Mouse (Mus musculus) thymus, postnatal 0 days (tissue): Measurements from ENCODE around the gene Ckb. TPM values are rescaled to one million over a fixed set of nuclear protein-coding genes. Genes with fewer than 3 reads are reported as not detected.
"Not testable (repeated sequence)": the region's sequence is repeated elsewhere in the genome, so short reads cannot be mapped to it uniquely, and the experiment has no call there.

Source experiments
- DNase-seq: peaks from one replicate; pipeline ENCODE4 v3.0.0-alpha.2; 2015; ENCODE audit warnings: low spot score
- polyA plus RNA-seq: library from polyadenylated mRNA; unstranded; fragments of >200 nt; fragmentation: Nextera tagmentation; extraction: Ambion mirVana; gene quantifications from 2 replicates; pipeline ENCODE4 v1.2.1, GENCODE M21; 2015

Gene Ckb
- polyA plus RNA-seq, 1 experiment from 2014 or later, result 137 TPM

GRCm38 (mm10) chr12:111670371-111670971, 1.7 kb downstream of the Ckb start:
- DNase-seq, result no peak

- DNase-seq, result no peak
Observed at GRCm38 (mm10) chr12:111669961-111670360, 2.2 kb downstream of the Ckb start.

GRCm38 (mm10) chr12:111669000-111669788, 2.9 kb downstream of the Ckb start:
- DNase-seq, result no peak

GRCm38 (mm10) chr12:111668457-111668912, 3.7 kb downstream of the Ckb start:
- peak; percentile 96 for DNase-seq

- DNase-seq, result no peak
Observed at GRCm38 (mm10) chr12:111667421-111667820, 4.7 kb downstream of the Ckb start.

- DNase-seq, result no peak
Observed at GRCm38 (mm10) chr12:111666380-111666779, 5.8 kb downstream of the Ckb start.

- DNase-seq, result no peak
Observed at GRCm38 (mm10) chr12:111665041-111665880, 6.9 kb downstream of the Ckb start.

- DNase-seq, result no peak
Observed at GRCm38 (mm10) chr12:111664144-111664634, 7.9 kb downstream of the Ckb start.

- peak; percentile 16 for DNase-seq
Observed at GRCm38 (mm10) chr12:111663228-111664143, 8.7 kb downstream of the Ckb start.

- DNase-seq, result not testable (repeated sequence)
Observed at GRCm38 (mm10) chr12:111661554-111661953, 10.6 kb downstream of the Ckb start.

GRCm38 (mm10) chr12:111660628-111661027, 11.5 kb downstream of the Ckb start:
- DNase-seq, result no peak

- DNase-seq, result no peak
Observed at GRCm38 (mm10) chr12:111659331-111659730, 12.8 kb downstream of the Ckb start.

GRCm38 (mm10) chr12:111655695-111656094, 16.4 kb downstream of the Ckb start:
- no peak for DNase-seq

- DNase-seq, result peak; percentile 71
Observed at GRCm38 (mm10) chr12:111653434-111653833, 18.7 kb downstream of the Ckb start.

- DNase-seq, result no peak
Observed at GRCm38 (mm10) chr12:111652953-111653352, 19.2 kb downstream of the Ckb start.

- DNase-seq, result peak; percentile 56
Observed at GRCm38 (mm10) chr12:111648061-111648645, 24.0 kb downstream of the Ckb start.
